Mouse (Mus musculus) mouse trophoblast stem cell (cell line): ENCODE results near the gene B9d1.

Experiments used
- in situ Hi-C, 2 experiments: fragments of 300-500 bp; cut with MseI, MboI; formaldehyde crosslinking; loops; 2 replicates in 1 of 2; 3 replicates in 1 of 2; pipeline ENCODE4 v1.15.1; 2025

The B9d1 gene

DNA sequence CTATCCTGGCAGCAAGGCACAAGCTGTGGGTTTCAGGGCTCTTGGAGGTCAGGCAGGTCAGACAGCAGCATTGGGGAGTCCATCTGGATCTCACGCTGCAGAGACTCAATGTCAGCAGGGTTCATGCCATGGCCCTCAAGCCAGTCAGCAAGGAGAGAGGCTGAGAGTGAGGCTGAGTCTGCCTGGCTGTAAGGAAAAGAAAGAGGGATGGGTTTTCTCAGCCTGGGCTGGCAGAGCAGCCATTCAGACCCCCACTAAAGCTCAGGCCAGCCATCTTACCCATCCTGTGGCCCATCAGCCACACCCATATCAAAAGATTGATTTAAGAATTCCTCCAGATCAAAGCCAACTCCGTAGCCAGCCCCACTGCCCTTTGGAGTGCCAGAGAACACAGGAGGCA lies 15.9 kb upstream of the B9d1 start:
- in situ Hi-C loops, result no loop called here

GRCm38 (mm10) chr11:61489874-61490273 lies 15.1 kb upstream of the B9d1 start:
- in situ Hi-C loops, result no loop called here

DNA sequence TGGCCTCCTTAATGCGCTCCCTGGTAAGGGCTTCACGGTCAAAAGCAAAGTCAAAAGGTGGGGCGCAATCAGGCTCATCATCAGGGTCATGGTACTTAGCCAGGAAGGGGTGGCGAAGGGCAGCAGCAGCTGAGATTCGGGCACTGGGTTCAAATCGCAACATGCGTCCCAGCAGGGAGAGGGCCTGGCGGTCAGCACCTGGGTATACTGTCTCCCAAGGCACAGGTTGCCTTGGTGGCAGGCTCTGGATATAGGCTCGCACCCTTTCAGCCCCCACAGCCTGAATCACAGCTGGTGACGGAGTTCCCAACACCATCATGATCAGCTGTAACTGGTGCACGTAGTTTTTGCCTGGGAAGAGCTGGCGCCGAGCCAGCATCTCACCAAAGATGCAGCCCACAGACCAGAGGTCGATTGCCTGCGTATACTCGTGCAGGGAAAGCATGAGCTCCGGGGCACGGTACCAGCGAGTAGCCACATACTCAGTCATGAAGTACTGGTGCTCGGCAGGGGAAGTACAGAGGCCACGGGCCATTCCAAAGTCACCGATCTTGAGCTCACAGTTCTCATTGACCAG lies 13.9 kb upstream of the B9d1 start:
- in situ Hi-C loops, result no loop called here

- in situ Hi-C loops, result no loop called here
Measured at GRCm38 (mm10) chr11:61492749-61493401, 12.1 kb upstream of the B9d1 start.

DNA sequence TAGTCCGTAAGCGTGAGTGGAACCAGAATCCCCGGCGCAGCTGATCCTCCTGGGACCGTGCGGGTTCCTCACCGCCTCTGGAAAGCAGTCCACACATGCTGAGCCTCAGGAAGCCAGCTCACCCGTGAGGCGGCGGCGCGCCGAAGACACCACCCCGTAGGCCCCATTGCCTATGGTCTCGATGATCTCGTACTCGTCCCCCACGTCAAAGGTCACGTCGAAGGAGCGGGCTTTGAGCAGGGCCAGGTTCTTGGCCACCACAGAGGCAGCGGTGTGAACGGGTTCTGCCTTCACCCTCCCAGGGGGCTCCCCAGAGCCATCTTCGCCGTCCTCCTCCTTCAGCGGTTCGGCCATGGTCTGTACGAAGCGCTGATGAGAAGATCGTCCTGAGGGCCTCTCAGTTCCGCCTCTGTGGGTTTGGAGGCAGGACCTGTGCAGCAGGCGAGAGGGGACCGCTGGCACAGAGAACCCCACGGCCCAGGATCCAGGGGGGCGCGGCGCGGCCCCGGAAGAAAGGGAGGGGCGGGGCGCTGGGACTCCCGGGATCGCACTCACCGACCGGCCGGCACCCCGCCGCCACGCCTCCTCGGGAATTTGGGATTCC lies 11.3 kb upstream of the B9d1 start:
- in situ Hi-C loops, result no loop called here

DNA sequence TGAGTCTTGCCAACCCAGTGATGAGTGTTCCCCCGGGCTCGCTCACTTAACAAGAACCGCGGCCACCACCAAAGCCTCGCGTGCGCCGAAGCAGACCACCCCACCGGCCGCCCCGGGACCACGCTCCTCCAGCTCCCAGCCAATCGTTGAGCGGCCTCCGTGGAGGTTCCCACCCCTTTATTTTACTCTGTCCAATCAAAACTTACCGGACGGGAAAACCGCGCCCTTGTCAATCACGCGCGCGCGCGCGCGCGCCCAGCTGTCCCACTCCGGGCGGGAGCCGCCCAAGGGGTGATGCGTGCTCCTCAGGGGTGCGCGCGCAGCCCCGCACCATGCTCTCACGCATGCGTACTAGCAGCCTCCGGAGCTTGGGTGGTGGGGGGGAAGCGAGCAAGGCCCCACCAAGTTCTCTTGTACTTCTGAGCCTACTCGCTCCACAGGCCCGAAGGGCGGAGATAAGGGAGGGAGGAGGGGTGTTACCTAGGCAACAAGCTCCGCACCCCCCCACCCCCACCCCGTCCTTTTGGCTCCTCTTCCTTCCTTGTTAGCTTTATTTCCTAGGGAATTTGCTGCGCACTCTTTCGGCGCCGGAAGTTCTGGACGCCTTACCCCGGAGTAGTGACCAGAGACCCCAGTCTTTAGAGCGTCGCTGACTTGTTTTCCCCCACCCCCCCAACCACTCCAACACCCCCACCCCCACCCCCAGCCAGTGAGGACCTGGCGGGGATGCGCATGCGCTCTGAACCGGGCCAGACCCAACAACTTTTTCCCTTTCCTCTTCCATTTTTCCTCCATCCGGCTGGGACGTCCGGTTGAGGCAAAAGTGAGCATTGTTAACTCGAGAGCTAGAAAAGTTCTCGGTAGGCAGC lies 10.6 kb upstream of the B9d1 start, which contains the start of gene Mapk7:
Gene Mapk7, minus strand, starts transcription at position 278 of the 869 bp plus-strand sequence.
- in situ Hi-C loops, result no loop called here

DNA sequence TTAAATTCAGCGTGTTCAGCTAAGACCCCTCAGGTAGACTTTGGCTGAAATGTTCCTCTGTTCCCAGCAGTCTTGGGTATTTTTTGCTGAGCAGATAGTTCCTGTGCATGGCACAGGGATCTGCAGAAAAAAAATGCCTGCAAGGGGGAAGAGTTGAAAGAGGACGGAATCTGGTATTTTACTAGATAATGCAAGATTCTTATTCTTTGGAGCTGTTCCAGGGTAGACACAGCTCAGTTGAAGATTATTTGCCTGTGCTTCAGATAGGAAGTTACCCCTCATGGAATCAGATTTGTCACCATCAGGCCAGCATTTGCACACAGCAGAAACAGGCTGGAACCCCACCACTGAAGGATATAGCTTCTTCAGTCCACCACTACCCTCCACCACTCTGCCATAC lies 9.4 kb upstream of the B9d1 start:
- in situ Hi-C loops, result loop anchor here in 1 of 2 experiments (5.0 kb wide), 1 partner anchor 83 kb away; no protein-coding TSS in a partner anchor

DNA sequence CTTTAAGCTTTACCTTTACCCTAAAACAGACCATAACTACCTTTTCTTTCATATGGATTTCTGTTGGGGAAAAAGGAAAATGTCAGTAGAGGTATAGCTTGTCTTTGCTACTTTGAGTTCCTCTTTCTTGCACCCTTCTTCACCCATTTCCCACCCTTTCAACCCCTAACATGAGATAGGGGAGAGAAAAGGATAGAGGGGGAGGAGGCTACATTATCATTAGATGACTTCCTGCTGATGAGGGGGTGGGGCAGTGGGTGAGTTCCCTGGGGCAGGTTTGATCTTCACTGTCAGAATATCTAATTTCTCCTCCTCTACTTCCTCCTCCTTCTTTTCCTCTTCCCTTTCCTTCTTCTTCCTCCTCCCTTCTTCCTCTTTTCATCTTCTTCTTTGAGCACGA lies 7.5 kb upstream of the B9d1 start:
- in situ Hi-C loops, result loop anchor here in 1 of 2 experiments (5.0 kb wide), 1 partner anchor 85 kb away; no protein-coding TSS in a partner anchor

DNA sequence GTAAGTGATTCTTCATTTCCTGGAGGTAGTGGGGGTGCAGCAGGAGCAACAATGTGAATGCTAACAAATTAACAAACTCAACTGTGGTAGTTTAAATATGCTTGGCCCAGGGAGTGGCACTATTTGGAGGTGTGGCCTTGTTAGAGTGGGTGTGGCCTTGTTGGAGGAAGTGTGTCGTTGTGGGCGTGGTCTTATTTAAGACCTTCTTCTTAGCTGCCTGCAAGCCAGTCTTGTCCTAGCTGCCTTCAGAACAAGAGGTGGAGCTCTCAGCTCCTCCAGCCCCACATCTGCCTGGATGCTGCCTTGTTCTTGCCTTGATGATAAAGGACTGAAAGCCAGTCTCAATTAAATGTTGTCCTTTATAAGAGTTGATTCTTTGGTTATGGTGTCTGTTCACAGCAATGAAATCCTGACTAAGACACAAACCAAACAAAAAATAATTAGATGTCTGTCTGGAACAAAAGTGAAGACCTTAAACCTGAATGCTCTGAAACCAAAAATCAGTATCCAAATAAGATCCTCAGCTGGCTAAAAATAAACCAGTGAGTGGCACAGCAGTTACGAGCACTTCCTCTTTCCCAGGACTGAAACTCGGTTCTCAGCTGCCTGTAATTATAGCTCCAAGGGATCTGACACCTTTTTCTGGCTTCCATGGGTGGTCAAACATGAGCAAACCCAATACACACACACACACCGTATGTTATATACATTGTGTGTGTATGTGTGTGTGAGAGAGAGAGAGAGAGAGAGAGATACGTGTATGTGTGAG lies 6.0 kb upstream of the B9d1 start:
- in situ Hi-C loops, result loop anchor here in 1 of 2 experiments (5.0 kb wide), 1 partner anchor 87 kb away; no protein-coding TSS in a partner anchor

DNA sequence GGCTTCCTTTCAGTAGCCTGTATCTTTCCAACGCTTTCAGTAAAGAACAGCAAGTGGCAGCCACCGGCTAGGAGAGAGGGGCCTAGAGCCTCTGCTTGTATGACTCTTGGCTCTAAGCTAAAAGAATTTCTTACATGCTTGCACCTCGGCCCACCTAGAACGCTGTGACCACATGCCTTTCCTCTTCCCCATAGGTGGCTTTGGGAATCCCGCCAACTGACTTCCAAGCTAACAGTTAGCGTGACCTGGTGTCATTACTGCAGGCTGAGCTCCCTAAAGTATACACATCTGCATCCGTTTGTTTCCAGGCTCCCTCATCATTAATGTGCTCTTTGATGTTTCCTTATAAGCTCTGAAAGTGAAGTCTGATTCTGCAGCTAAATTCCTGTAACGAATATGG lies 1.0 kb upstream of the B9d1 start:
- in situ Hi-C loops, result no loop called here

DNA sequence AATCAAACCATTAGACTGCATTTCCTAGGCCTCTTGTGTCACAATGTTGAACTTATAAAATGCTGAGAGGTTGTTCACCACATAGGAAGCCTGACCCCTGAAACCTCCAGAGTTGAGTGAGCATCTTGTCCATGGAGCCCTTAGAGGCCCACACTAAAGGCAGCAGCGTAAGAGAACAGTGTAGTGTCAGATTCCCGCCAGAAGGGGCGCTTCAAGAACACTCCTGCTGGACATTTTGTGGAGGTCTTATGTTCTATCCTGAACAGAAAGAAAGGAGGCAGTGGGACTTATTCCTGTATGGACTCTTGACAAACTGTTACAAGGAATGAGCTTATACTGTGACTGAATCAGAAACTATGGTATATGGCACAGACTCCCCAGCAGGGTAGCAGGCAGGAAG lies 10.0 kb downstream of the B9d1 start:
- in situ Hi-C loops, result no loop called here

DNA sequence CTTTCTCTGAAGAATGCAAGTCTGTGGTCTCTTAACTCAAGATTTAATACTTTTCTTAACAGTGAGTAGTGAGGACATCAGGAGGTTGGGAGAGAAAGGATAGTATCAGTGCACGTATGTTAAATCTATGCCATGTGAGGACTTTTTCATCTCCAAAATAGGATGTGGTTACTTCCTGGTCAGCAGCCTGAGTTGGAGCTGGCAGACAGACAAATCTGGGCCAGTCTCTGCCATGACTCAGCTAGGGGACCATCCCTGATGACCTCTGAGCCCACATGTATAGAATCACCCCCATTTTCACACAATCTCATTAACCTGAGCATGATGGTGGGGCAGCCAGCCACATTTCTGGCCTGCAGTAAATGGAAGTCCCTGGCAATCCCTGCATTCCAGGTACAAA lies 13.0 kb downstream of the B9d1 start:
- in situ Hi-C loops, result no loop called here

DNA sequence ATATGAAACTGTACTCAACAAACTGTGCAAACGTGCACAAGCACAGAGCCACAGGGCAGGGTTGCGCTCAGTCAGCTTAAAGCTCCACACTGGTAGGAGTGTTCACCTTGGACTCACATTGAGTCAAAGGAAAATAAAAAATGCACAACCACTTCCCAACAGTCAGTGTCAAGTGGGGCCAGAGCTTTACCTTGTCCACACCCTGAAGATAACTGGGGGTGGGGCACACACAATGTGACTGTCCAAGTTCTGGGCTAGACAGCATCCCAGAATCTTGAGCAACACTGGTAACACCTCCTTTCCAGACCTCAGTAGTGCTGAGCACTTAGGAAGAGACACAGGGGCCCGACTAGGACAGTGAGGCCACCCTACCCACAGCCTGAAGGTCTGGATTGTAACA lies 13.9 kb downstream of the B9d1 start:
- in situ Hi-C loops, result no loop called here

- in situ Hi-C loops, result no loop called here
Measured at GRCm38 (mm10) chr11:61519484-61520107, 14.7 kb downstream of the B9d1 start.

DNA sequence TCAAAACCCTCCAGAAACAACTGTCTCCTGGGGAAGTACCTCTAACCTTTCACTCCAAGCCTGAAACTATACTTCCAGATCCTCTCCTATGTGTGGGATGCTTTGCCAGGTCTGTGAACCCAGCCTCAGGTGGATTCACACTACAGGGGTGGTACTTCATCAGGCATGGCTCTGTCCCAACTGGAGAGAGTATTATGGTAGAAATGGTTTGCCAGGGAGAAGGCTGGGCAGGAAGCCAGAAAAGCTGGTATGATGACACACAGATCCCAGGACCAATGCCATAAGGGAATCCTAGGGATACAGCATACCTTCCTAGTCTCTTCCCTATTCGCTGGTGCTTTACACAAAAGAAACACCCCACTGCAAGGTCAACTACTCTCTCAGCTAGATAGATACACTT lies 21.9 kb downstream of the B9d1 start:
- in situ Hi-C loops, result no loop called here

DNA sequence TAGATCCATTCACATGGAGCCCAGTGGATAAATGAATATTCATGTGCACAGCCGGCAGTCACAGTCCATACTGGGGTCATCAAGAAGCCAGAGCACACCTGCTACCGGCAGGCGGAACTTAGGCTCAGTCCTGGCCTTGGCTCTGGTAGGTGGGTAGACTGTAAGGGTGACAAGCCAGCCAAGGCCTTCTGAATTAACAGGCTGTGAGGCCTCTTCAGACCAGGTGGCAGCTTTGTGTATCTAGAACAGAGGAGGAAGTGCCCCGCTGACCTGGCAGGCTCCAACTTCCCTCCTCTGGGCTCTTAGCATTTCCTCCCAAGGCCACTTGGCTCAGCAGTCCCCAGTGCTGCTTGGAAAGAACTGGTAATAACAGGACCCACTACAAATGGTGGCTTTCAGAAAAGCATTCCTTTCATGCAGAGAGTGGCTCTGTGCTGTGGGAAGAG lies 24.3 kb downstream of the B9d1 start:
- in situ Hi-C loops, result no loop called here

DNA sequence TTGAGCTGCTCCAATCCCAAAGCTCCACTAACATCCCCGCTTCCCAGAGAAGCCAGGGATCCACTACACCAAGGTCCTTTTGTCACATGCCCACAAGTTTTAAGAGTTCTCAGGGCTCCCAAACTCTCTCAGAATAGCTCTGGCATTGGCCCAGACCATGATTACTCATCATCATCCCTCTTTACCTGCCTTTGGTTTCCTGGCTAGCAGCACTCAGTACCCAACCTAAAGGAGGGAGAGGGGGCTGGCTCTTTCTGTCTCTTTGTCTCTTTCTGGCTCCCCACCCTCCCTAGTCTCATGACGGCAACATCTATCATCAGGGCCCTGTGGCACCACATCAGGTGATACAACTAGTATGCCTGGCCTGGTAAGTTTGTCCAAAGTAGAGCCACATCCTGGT lies 27.9 kb downstream of the B9d1 start:
- in situ Hi-C loops, result no loop called here

DNA sequence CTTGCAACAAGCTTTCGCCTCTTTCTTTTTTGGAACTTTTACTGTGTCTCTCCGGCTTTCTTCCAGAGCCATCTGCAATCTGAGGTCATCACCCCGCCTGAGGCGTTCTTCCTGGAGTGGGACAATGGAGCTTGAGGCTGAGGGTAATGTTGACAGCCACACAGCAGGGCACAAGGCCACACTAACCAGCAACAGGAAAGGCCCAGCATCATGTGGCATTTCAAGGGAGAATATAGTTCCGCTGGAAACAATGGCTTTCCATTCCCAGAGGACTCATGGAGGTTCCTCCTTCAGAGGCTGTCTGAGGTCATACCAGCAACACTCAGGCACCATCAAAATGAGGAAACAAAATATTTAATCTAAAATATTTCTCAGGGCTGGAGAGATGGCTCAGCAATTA lies 28.6 kb downstream of the B9d1 start:
- in situ Hi-C loops, result no loop called here

GRCm38 (mm10) chr11:61535530-61535929 lies 30.6 kb downstream of the B9d1 start:
- in situ Hi-C loops, result no loop called here

DNA sequence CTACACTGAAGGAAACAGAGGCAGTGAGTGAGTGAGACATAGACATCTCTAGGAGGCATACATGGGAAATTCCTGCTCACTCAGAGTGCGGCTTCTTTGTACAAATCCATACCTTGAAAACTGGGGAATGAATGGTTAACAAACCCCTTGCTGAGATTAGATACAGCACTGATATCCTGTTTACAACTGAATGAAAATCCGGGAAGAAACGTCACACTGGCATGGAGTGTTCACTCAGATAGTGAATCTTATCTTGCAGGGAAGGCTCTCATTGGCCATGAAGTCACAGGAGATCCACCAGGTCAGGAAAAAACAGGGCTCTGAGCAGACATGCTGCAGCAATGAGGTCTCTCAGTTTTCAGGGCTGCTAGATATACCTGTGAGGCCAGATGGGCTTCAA lies 32.0 kb downstream of the B9d1 start:
- in situ Hi-C loops, result no loop called here

DNA sequence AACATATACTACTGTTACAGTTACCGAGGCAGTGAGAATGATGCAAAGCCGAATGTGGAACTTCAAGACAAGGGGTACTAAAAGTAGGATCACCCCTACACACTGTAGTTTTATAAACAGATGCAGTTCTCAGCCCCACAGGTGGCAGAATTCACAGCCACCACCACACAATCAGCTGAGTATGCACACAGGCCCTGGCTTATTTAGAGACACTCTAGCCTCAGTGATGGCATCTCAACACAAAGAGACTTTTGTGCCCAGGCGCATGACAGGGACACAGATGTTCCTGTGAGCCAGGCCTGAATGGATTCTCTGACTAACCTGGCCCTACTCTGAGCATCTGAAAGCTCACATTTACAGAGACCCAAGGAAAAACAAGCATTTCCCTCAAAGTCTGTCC lies 32.4 kb downstream of the B9d1 start:
- in situ Hi-C loops, result no loop called here
